Mouse (Mus musculus) kidney, postnatal 25 days (tissue): Measurements from ENCODE around the gene Muc1.

Experiments used
- DNase-seq, 2 experiments: peaks; one replicate each; pipeline ENCODE4 v3.0.0; 2021; ENCODE audit warnings: mixed read lengths in 2 of 2

Muc1 gene

DNA sequence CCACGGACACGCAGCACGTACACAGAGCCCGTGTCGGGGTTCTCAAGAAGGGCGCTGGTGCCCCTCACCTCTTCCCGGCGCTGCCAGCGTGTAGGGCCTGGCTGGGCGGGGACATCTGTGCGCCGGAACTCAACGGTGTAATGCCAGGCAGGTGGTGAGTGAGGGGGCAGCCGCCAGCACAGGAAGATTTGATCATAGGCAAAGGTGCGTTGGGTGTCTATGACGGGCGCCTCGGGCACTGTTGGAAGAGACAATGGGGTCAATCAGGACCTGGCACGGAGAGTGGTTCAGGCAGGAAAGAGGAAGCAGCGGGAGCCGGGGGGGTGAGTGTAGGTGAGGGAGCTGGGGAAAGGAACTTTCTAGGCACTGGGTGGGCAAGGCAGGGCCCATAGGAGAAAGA is 8.8 kb downstream of the Muc1 start:
- no peak for DNase-seq

DNA sequence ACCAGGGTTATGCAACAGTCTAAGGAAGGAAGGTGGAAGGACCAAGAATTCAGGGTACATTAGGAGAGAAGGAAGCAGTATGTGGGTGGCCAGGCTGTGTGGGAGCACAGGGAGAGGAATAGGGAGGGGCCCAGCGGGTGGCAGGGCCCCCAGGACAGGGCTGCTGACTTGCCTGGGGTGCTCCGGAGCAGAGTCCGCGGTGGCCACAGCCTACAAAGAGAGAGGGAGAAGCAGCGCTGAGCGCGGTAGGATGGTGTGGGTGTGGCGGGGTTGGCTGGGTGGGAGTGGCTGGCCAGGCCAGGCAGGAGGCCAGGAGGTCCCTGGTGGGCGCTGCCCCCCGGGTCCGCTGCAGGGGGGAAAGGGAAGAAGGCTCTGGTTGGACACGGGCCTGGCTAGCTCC is 9.6 kb downstream of the Muc1 start:
- DNase-seq: no peak

DNA sequence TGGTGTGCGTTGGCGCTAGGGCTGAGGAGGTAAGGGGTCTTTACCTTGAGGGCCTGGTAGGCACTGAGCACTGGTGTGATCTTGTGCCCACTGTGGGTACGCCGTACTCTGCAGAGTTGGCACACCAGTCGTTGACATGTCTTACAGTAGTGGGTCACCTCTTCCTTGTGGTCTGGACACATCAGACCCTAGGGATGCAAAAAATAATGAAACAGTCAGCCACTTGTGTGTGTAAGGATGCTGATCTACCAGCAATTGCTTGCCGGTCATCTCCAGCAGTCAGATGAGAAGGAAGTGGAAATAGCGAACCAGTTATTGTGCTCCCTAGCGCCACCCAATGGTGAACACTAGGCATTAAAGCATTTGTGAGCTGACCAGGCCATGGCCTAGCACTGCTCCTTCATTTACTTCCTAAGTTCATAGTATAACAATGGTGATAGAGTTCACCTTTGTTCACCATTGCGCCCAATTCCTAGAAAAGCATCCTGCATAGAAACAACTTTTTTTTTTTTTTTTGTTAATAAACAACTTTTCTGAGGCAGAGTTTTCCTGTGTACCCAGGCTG is 13.6 kb downstream of the Muc1 start:
- peak; percentile 69 to 72 for DNase-seq

DNA sequence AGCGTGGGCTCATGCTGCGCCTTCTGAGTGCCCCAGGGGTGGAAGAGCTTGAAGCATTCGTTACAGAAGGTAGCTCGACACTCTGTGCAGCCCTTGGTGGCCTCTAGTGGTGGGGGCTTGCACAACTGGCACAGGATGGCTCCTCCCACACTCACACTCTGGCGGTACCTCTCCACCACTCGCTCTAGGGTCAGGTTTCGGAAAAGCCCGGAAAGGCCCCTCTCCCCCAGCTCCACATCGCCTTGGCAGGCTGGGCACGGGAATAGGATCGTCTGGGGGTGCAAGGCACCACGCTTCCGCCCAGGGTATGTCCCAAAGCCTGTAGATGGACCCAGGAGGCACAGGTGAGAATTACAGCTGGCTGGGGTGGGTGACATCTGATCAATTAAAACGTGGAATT is 14.8 kb downstream of the Muc1 start:
- DNase-seq: peak; percentile 64 to 82

DNA sequence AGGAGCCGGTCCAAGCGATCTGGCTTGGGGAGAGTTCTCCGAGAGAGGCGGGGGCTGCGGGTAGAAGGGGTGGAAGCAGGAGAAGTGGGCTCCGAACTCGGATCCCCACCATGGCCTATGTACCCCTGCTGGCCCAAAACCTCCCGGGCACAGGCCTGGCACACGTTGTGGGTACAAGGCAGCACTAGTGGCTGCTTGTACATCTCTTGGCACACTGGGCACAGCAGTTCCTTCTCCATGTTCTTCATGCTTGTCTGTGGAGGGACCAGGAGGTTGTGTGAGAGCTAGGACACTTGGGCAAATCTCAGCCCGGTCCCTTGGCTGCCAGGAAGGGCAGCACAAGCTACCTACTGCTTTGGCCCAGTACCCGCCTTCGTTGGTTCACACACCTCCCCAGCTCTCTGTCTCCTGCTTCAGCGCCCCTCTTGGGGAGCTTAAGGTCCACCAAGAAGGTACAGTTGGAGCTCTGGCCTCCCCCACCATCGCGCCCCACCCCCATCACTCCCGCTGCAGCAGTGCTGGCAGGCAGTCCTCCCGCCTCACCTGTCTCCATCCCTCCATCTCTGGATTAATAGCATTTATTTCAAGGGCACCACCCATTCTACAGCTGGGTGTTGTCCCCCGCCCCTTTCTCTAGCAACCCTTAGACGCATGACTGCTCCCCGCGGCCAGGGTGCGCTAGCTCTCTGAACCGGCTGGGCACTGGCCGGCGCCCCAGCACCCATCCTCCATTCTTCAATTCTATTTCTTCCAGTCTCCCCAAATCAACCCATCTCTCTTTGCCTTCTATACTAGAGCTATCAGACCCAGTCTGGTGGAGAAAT is 15.5 kb downstream of the Muc1 start:
- peak; percentile 58 to 82 for DNase-seq

DNA sequence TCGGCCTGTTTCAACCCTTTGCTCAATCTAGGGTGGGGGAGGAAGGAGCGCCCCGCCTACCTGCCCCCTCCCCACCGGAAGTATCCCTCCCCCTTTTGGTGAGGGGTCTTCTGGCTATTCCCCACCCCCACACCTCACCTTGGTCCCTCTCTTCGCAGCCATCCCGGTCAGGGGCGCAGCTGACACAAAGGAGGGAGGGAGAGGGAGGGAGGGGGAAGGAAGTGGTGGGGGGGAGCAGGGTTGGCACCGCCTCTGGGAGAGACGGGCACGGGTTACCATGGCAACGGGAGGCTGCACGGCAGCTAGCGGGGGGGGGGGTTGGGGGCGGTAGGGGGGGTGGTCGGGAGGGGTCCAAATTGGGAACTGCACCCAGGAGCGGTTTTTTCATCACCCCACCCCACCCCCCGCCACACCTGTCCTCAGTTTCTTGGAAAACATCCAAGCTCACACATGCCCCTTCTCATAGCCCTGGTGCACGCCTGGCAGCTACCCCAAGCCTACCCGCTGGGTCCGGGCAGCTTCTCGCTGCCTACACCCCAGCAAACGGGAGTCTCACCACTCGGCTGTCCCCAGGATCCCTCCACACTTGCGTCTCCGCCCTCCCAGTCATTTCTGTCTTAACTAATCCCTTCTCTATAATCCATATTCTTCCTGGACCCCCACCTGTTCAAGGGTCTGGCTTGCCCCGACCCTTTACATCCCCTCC is 16.3 kb downstream of the Muc1 start:
- no peak for DNase-seq

DNA sequence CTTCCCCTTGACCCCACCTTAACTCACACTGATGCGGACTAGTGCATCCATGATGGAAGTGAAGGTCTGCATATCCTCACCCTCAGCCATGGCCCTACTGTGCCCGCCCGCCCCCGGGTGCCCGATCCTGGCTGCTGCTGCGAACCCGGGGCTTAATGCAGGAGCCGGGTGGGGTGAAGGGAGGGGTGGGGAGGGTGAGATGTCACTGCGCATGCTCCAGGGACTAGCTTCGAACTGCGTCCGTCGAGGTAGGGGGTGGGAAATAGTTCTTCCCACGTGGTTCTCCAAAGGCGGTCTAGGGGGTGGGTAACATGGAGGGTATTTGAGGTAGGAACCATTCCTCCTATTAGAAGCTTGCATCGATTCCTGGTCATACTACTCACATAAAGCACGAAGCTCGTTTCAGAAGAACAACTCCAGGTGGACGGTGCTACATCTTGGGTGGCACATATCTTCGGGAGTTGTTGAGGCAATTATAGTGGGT is 16.9 kb downstream of the Muc1 start, which contains the start of gene Krtcap2:
TSS of gene Krtcap2 (plus strand) at position 279 of the 484 bp plus-strand sequence.
- no peak for DNase-seq

DNA sequence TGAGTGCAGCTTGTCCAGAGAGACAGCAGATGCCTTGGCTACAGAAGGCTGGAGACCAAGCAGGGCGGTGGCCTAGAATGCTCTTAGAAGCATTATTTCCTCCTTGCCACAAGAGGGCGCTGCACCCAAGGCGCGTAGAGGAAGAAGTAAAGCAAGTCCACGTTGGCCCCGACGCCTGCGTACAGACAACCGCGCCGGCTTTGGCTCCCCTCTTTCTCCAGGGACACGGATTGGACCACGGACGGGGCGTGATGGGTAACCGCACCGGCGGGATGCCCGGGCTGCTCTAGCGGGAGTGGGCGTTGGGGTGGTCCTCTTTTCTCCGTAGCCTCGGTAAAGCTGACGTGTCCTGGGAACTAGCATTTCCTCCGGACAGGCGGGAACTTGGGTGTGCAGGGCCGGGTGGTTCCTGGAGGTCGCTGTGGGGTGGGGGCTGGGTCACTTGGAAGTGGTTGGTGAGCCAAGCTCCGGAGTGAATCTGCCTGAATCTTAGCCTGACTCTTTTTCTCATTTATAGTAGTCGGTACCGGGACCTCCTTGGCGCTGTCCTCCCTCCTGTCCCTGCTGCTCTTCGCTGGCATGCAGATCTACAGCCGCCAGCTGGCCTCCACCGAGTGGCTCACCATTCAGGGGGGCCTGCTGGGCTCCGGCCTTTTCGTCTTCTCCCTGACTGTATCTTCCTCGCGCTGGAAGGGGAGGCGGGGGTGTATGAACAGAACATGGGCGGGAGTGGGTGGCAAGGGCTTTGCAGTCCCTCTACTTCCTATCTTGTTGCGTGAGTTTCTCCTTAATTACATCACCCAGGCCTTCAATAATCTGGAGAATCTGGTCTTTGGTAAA is 17.6 kb downstream of the Muc1 start, which contains the start of gene Trim46:
TSS of gene Trim46 (minus strand) at position 49 of the 840 bp plus-strand sequence.
- DNase-seq: peak; percentile 91 to 94

DNA sequence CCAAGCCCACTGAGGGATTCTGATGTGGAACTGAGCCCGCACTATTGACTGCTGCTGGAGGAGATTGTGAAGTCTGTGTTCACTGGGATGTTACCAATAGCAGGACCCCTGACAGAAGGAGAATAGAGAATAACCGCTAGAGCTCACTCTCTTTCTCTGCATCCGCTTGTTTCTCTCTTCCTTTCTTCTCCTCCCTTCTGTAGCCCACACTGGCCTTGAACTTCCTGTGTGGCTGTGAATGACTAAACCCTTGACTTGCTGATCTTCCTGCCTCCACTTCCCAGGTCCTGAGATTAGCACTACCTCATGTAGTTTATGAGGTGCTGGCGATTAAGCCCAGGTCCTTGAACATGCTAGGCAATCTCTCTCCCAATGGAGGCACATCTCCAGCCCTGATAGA is 18.6 kb downstream of the Muc1 start:
- DNase-seq: no peak

DNA sequence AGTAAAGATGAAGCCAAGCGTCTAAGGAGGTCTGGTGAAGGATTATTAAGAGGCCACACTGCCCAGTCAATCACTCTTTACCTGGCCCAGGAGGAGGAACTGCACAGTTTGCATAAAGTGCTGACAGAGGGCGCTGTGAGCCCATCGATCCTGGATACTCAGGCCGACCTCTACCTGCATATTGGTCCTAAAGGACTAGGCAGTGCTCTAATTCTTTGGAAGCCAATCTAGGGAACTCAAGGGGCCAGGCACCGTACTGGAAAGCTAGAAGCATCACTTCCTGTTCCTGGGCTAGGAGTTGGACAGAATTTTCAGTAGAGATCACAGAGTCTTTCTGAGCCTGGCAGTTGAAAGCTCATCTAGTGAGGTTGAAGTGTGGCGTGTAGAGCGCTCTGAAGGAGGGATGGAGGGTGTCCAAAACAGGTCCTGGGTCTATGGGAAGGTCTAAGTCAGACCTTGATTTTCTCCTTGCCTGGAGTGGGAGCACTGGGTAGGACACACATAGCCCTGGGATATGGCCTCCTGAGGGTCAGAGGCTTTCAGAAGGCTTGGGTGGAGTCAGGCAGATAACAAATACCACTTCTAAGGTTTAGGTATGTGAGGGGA is 21.7 kb downstream of the Muc1 start:
- DNase-seq: peak; percentile 88 to 90

DNA sequence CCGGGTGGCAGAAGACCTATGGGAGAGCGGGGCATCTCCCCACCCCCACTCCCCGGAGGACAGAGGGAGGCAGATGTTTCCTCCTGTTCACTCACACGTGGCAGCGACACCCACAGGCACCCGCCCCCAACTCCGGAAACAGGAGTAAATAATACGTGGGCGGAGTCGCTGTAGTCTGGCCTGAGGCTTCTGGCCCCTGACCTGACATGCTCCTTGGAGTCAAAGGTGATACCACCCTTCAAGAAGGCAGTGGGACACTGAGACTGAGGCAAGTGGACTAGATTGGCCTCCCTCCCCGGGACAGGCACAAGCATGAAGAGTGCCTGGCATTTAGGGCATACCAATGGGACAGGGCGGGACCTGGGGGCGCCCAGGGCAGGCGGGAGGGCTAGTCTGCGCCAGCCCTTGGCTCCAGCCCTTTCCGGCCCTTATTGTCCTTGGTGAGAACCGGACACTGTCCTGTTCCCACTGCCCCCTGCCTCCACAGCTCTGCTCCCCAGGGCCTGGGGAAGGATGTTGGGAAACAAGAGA is 22.6 kb downstream of the Muc1 start:
- peak; percentile 81 to 90 for DNase-seq

DNA sequence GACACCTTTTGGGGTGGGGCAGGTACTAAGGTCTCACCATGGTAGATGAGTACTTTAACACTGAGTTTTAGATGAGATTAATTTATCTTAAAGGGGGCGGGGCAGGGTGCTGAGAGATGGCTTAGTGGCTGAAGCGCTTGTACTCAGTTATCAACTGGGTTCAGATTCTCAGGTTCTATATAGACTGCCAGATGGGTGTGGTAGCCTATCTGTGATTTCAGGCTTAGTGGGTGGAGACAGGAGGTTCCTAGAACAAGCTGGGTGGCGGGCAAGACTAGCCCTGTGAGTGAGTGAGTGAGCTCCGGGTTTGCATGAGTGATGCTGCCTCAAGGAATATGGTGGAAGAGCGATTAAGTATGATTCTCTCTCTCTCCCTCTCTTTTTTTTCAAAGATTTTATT is 26.1 kb downstream of the Muc1 start:
- no peak for DNase-seq

DNA sequence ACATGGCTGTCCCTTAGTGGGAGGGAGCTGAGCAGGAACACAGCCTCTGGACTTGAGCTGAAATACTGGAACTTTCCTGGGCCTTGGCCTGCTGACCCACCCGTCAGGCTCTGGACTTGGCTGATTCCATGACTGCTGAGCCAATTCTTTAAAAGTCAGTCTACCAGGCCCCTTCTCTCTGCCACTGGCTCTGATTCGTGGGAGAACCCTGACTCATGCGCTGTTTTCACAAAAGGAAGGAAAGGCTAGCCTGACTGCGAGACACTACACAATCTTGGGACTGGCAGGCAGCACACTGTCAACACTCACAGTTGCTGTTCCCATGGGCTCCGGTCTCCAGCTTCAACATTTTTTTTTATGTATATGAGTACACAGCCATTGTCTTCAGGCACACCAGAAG is 27.3 kb downstream of the Muc1 start:
- no peak for DNase-seq

DNA sequence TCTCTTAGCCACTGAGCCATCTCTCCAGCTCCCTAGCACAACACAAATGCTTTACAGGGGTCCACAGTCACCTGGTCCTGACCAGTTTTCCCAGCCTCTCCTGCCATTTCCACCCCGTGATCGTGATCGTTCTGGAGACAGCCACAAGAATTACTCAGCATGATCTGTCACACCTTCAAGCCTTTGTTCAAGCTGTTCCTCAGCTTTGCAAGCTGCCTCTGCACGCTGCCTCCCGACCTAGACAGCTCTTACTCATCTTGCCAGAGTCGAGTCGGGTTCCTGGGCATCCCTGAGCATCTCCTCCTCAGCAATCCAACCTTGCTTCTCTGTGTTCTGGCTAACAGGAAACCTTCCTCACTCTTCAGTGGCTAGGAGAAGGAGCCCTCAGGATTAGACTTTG is 30.2 kb downstream of the Muc1 start, which contains the start of gene Dpm3:
TSS of gene Dpm3 (plus strand) at position 283 of the 400 bp plus-strand sequence.
- DNase-seq: no peak

DNA sequence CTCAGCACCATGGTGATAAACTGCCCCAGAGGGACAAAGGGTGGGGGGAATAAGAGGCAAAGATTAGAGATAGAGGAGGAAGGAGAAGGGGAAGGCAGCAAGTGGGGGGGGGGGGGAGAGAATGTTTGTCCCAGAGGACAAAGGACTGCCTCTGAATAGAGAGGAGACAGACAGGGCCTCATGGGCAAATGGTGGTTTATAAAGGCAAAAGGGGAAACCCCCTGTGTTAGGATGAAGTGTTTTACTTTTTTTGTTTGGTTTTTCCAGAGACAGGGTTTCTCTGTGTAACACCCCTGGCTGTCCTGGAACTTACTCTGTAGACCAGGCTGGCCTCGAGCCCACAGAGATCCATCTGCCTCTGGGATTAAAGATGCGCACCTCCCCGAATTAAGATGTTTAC is 31.4 kb downstream of the Muc1 start:
- DNase-seq: no peak

DNA sequence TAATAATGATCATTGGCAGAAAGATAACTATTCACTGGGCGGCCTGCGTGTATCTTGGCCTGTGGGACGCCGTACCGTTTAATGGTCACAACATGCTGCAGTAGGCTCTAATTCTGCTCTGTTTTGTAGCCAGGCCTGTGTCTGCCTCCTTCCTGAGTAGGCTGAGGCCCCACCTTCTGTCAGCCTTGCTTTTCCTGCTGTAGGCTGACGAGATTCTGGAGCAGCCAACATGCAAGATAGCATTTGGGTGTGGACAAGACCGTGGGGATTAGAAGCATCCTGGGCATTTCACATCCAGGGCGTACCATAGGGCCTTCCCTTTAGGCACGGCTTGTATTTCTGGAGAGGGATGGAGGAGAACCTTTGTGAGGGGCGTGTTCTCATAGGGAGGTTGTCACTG is 33.6 kb downstream of the Muc1 start:
- DNase-seq: peak; percentile 45 to 68

DNA sequence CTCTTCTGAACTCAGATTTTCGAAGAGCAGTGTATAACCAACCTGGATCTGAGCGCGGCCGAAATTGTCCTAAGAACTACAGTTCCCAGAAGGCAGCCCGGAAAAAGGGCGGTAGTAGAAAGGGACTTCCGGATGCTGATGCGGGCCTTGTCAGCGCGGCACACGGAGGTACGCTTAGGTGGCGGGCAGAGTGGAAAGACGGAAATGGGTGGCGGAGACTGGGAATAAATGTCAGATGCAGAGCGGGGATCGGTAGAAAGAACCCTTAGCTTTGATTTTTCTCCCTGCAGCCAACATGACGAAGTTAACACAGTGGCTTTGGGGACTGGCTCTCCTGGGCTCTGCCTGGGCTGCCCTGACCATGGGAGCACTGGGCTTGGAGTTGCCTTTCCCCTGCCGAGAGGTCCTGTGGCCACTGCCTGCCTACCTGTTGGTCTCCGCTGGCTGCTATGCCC is 37.6 kb downstream of the Muc1 start:
- DNase-seq: peak; percentile 85 to 90

DNA sequence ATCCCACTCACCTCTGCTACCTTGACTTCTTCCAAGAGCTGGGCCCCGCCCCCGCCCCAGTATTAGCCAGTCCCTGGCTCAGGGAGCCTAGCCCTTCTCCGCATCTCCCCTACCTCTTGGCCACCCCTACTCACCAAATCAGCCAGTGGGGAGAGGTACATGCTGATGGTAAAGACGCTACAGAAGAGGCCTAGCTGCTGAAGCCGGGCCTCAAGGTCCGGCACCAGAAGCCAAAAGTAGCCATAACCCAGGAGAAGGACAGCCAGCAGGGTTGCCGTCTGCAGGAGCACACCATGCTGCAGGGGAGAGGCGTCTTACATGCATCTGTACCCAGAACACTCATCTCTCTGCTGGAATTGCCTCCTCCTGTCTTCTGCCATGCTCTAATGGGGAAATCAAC is 40.1 kb downstream of the Muc1 start:
- DNase-seq: no peak

DNA sequence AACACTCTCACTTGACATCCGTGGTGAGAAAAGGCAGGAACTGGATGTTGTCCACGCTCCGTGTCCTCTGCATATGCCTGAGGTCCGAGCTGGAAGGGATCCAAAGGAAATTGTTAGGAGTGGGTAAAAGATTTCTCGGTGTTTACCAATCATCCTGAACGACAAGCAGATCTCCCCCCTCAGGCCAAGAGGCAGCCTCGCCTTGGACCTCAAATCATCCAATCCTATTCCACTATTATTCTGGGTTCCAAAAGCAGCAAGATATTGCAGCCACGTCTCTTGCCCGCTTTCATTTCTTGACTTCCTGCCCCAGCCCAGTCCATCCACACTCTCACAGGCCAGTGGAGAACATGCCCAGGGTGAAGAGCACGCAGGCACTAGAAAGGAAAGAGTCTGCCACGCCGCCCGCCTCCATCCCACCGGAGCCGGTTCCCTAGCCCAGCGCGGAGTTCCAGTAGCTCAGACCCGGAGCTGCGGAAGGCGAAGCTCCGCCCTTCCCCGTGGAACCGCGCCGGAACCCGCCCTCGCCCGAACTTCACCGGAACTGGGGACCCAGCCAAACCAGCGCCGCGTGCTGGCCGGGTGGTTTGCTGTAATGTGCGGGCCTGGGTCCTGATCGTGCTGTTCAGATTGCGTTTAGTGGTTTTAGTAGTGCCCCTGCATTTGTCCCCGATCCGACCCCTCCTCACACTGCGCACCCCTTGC is 41.3 kb downstream of the Muc1 start, which contains the start of gene Slc50a1:
TSS of gene Slc50a1 (minus strand) at position 520 of the 705 bp plus-strand sequence.
- peak; percentile 88 to 92 for DNase-seq

DNA sequence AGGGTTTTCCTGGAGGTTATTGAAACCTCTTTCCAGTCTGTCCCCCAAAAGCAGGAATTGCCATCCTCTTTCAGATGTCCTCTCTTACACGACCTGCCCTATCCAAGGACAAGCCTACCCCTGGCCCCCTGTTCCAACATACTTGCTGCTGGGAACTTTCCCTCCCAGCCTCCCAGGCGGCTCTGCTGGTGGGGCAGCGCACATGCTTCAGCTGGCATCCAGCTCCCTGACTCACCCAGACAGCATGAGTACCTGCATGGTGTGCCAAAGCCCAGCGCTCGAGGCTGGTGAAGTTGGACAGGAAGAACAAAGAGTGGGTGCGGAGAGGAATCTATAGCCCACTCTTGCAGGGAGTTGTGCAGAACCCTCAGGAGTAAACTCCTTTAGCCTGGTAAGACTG is 42.0 kb downstream of the Muc1 start:
- peak; percentile 34 to 66 for DNase-seq

DNA sequence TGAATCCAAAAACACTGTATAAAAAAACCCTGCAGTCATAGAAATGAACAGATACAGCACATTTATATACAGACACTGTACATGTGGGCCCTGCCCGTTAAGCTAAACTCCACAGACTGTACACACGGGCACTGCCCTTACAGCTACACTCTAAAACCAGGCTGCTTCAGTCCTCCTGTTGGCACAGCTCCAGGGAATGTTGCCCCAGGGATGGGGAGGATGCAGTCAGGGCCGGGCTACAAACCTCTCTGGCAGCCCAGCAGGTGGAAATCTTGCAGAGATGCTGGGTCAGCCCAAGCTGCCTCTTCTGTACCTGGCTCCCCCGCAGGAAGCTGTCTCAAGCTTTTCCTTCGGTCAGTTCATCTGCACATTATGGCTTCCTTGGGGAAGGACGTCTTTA is 42.9 kb downstream of the Muc1 start:
- peak; percentile 64 to 72 for DNase-seq
